Mouse (Mus musculus): Measurements from ENCODE around the gene Synj2bp.
"Not testable (repeated sequence)": the region's sequence is repeated elsewhere in the genome, so short reads cannot be mapped to it uniquely, and the experiment has no call there.

Gene Synj2bp

DNA sequence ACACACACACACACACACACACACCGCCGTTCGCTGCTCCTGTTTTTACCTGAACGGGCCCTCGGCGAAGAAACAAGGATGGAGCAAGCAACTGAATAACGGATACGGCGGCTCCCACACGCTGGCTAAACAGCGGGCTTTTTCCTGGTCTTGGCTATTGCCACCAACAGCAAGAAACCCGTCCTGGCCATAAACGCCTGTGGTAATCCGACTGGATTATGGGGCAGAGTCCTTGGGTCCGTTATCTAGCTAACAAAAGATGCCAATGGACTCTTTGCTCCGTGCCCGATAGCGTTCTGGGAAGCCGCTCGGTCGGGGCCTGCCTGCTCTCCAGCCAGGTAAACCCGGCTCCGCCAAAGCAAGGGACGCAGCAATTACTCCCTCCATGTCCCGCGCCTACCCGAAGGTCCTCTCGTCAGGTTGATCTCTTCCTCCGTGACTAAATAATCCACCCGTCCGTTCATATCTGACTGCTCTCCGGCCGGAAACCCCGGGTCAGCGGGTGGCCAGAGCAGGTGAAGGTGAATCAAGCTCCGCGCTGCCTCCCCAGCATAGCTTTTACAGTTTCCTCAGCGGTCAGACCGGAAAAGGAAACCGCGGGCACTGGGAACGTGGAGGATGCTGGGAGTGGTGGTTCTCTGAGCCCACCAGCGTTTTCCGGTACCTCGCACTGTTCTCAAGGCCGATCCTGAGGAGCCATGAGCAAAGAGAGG lies at the start of gene Synj2bp, which contains the start of gene Gm20498:
Gene Synj2bp, minus strand, starts transcription at position 596 of the 713 bp plus-strand sequence.
Gene Gm20498, minus strand, starts transcription at position 590 of the 713 bp plus-strand sequence.
- DNase-seq (ENCODE audit: low spot score): peak; percentile 75

DNA sequence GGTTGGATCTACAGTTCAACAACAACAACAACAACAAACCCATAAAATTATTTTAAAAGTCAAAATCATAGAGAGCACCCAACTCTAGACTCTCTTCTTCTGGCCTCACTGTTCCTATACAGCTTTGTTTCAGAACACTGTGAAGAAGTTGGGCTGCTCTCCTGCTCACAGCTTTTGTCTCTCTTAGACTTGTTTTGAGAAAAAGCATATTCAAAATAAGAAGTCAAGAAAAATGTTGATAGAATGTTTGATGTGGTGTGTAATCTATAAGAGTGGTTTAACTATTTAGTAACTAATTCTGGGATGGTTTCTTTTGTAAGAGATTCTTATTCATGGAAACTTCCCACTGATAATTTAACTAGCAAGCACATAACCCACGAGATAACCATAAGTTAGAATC lies 35.7 kb upstream of the Synj2bp start, which contains the start of gene Adam21:
Gene Adam21, minus strand, starts transcription at position 101 of the 400 bp plus-strand sequence.
- DNase-seq (ENCODE audit: low spot score): no peak

DNA sequence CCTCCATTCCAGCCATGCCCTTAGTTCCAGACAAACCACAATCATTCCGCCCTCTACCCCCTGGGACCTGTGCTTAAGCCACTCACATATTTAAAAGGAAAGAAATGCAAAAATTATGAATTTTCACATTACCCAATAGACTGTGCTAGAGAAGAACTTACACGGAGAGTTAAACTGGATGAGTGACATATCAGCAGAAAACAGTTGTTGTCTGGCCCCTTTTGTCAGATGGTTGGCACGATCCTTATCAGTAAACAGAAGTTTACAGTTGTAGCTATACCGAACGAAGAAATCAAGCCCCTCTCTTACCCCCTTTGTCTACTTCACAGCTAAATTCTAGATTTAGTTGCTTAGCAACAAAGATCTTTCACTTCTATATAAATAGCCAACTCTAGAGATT lies 35.2 kb upstream of the Synj2bp start:
- DNase-seq (ENCODE audit: low spot score): no peak

DNA sequence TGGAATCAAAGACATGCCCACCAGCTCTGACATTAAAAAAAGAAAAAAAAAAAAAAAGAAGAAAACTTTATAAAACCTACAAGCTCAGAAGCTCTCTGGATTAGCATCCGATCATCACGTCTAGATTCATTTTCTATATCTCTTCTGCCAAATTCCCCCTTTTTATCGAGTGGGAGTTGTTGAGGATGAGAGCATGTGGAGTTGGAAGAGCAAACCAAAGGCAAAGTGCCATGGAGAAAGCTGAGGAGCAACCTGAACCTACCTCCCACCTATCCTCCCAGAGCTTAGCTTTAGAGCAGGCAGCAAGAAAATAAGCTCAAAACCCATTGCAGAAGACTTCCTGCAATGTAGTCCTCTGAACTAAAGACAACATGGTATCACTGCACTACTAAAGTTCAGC lies 31.5 kb upstream of the Synj2bp start:
- DNase-seq (ENCODE audit: low spot score): no peak

DNA sequence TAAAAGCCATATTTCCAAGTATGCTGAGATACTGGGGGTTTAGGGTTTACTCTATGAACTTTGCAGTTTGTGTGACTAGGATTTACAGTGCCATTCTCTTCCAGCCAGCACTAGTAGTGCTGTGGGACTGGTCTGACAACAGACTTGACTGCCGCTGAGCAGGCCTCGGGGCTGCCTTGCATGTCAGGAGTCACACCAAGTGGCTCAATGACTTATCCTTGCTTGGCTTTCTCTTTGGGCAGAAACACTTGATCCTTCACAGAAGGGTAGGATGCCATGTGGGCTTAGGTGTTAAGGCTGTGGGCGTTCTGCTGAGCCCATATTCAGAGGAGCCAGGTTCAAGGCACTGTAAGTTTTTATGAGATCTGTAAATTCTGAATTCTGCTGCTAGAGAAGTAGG lies 16.6 kb upstream of the Synj2bp start:
- no peak for DNase-seq (ENCODE audit: low spot score)

DNA sequence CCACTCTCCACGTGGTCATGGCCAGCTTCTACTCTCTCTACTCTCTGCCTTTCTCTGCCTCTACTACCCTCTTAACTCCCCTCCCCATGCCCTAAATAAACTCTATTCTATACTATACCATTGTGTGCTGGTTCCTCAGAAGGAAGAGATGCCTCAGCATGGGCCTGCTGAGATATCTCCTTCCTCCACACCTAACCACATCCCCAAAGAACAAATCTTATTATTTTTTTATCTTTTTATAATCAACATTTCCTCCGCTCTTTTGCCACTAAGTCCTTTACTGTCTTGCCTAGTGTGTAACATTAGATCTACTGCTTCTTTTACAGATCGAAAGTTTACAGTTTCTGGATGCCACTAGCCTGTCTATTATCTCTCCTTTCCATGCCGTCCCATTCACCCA lies 14.5 kb upstream of the Synj2bp start:
- DNase-seq (ENCODE audit: low spot score): no peak

DNA sequence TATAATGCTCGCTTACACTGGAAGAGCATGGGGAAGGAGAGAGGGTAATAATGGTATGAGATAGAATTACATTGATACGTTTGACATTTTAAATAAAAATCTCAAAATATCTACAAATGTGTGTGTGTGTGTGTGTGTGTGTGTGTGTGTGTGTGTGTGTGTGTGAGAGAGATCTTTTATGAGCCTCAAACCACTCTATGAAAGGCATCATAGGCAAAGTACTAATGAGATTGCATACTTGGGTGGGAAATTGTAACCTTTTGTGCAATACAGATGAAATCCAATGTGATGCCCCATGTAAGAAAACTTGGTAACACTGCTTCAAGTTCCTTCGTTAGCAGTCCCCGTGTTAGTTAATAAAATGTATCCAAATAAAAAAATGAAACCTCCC lies 313 bp upstream of the Synj2bp start:
- DNase-seq (ENCODE audit: low spot score): no peak

DNA sequence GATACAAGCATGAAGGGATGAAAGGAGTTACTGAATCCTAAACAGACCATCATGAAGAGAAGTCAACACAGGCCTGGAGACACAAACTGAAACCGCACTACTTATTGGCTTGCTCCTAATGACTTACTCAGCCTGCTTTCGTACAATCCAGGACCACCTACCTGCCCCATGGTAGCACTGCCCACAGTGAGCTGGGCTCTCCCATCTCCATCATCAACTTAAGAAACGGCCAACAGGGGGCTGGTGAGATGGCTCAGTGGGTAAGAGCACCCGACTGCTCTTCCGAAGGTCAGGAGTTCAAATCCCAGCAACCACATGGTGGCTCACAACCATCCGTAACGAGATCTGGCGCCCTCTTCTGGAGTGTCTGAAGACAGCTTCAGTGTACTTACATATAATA lies 2.1 kb downstream of the Synj2bp start:
- DNase-seq (ENCODE audit: low spot score): not testable (repeated sequence)

DNA sequence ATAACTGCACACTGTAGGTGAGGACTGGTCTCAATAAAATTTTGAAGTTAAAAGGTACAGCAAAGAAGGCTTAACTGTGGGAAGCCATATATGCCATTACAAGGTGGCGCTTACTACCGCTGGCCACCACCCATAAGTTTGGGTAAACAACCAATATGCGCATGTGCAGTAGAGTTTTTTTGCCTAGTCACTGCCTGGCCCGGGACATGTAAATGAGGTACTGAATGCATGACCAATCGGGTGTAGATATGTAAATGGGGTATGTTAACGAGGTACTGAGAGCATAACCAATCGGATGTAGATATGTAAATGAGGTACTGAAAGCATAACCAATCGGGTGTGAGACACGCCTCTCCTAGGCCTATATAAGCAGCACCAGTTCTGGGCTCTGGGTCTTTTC lies 35.8 kb downstream of the Synj2bp start:
- not testable (repeated sequence) for DNase-seq (ENCODE audit: low spot score)

DNA sequence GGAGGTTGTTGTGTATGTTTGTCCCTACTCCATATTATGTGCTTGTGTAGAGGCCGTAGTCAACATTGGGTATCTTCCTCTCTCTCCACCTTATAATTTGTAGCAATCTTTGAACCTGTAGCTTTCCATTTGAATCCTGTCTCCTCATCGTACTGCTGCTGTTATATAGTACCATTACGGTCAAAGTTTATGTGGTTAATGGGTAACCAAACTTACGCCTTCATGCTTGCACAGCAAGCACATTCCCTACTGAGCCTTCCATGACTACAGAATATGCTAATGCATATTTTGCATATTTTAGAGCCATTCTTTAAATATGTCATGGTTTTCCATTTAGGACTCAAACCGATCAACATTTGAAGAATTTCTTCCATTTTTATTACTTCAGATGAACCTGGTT lies 42.2 kb downstream of the Synj2bp start:
- DNase-seq (ENCODE audit: low spot score): no peak

DNA sequence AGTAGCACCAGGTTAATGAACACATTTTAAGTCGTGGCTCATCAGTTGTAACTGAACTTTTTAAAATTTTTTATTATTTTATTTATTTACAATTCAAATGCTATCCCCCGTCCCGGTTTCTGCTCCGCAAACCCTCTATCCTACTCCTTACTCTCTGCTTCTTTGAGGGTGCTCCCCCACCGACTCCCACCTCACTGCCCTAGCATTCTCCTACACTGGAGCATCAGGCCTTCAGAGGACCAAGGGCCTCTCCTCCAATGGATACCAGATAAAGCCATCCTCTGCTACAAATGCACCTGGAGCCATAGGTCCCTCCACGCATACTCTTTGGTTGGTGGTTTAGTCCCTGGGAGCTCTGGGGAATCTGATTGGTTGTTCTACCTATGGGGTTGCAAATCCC lies 47.4 kb downstream of the Synj2bp start:
- no peak for DNase-seq (ENCODE audit: low spot score)

DNA sequence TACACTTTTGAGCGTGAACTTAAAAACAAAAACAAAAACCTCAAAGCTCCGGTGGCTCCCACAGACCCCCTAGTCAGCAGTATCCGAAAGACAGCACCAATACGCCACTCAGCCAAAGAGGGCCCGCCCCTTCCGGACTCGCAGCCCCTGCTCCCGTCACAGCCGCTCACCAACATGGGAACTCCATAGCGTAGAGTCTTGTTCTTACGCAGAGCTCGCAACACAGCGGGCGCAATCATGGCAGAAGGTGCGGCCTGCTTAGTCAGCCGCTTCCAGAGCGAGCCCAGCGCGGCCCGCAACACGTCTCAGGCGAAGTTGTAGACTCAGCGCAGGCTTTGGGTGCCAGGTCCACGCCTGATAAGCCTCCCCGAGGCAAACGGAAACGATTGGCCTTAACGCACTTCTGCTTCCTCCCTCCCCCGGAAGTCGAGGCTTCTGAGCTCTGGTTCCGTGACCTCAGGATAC lies 48.0 kb downstream of the Synj2bp start, which contains the start of gene Cox16:
Gene Cox16, minus strand, starts transcription at position 401 of the 465 bp plus-strand sequence.
- DNase-seq (ENCODE audit: low spot score): peak; percentile 76

DNA sequence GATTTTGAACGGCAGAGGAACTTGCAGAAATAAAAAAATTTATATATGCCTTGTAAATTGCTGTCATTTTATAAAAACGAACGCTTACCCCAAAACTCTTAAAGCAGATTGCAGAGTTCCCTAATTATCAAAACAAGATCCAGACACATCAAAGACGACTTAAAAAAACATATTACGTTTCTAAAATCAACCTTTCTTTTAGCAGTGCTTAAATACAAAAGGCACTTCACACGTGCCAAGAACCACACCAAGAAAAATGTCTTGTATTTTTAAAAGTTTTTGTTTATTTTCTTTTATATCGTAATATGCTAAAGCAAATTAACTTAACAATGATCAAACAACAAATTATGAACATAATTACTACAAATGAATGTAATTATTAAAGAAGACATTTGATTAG lies 48.5 kb downstream of the Synj2bp start:
- DNase-seq (ENCODE audit: low spot score): no peak

DNA sequence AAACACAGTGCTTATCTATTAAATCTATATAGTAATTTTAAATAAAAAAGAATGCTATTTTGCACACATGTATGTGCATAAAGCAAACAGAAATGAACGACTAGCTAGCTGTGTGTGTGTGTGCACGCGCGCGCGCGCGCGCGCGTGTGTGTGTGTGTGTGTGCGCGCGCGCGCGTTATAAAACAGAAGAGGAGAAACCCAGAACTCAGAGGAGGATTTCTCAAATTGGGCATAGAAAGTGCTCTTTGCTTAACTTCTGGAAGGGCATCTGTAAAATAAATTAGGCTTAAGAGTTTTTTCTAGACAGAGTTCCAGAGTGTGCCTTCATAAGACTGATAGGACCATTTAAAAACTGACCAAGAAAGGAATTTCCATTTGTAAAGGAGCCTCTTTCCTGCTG lies 49.1 kb downstream of the Synj2bp start:
- DNase-seq (ENCODE audit: low spot score): no peak

DNA sequence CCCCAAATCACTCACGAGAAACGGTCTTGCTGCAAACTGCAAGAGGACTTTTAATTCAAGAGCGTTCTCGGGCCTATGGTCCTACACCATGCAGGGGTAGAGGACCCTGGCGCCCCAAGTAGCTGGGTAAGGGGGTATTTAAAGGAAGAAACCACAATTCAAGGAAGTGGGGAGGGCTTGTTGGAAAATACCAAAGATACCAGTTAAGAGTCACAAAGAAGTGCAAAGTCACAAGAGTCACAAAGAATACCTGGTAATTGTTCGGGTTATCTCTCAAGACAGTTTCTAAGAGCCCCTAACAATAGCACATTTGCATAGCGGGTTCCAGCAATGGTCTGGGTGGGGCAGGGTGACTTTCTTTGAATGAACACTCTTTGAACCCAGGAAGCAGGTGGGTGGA lies 73.7 kb downstream of the Synj2bp start:
- not testable (repeated sequence) for DNase-seq (ENCODE audit: low spot score)
